Mouse (Mus musculus) bone marrow, adult 2 months (tissue): Measurements from ENCODE around the gene Nqo2.
A peak's percentile ranks its signal among the peaks of the same experiment; 100 is the strongest.

Source experiments
- CTCF ChIP-seq: fragments of 200-500 bp; IDR thresholded peaks from 2 replicates; pipeline ENCODE4 v1.5.1; 2011; ENCODE audit warnings: low read length, control low read depth; ENCODE audit not compliant: control insufficient read depth, insufficient read depth
- POLR2A ChIP-seq: fragments of 200-500 bp; IDR thresholded peaks from 2 replicates; pipeline ENCODE4 v1.6.1; 2011; ENCODE audit warnings: low read depth, mild to moderate bottlenecking, control low read depth, low read length, borderline replicate concordance; ENCODE audit not compliant: control insufficient read depth

GRCm38 (mm10) chr13:33942212-33942779 lies 22.2 kb upstream of the Nqo2 start:
- peak; percentile 28; the same call in 1 of the 2 replicates for TF ChIP-seq CTCF
- TF ChIP-seq POLR2A: no peak
